Mouse (Mus musculus): ENCODE results near the gene Gm10518.

DNA sequence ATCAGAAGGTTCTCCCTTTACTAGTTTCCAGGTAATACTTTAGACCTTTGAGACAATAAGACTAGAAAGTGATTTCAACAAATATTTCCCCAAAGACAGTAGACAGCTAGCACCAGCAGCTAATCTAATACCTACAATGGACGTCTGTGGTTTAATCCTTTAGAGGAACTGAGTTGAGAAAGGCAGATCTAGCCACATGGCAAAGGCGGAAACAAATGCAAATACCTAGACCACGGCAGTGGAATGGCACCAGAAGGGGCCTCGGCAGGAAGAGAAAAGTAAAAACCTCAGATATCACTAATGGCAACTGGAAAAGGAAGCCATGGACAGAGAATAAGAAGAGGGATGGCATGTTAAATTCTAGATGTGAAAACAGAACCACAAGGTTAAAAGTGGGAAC, 15.9 kb upstream of the Gm10518 start:
- no peak for TF ChIP-seq CTCF (IDR thresholded peaks at IDR 0.05; ENCODE audit: low read depth, low read length)
- no peak for TF ChIP-seq GATA1 (IDR thresholded peaks at IDR 0.05; ENCODE audit: borderline replicate concordance, low read length)
- no peak for TF ChIP-seq TAL1 (conservative IDR thresholded peaks at IDR 0.05; ENCODE audit: low read depth, low read length)
- TF ChIP-seq POLR2AphosphoS5 (IDR thresholded peaks at IDR 0.05; ENCODE audit: insufficient replicate concordance, low read depth, low read length): no peak
- TF ChIP-seq GATA2 (IDR thresholded peaks at IDR 0.05; ENCODE audit: borderline replicate concordance, low read depth, low read length): no peak

Data from G1E (cell line).